Mouse (Mus musculus) liver, embryonic 11.5 days (tissue): ENCODE data around the gene Spryd3. TPM values are rescaled to one million over a fixed set of nuclear protein-coding genes. Genes with fewer than 3 reads are reported as not detected.

ENCODE experiments used
- polyA plus RNA-seq: library from polyadenylated mRNA; unstranded; fragments of >200 nt; fragmentation: Nextera tagmentation; extraction: Ambion mirVana; gene quantifications from 2 replicates; pipeline ENCODE4 v1.2.1, GENCODE M21; 2014

Spryd3 gene
- polyA plus RNA-seq, 1 experiment from 2014 or later = 15.1 TPM

Other genes with a start within 250 kb of the Spryd3 start
- gene Krt76, start 243.3 kb downstream of the Spryd3 start, polyA plus RNA-seq = not detected in 2 replicates
- gene Krt4, start 211.5 kb downstream of the Spryd3 start, polyA plus RNA-seq = not detected in 2 replicates
- gene Krt79, start 195.9 kb downstream of the Spryd3 start, polyA plus RNA-seq = 0.08 TPM in 1 of 2 replicates, not detected in the other
- gene Krt78, start 181.9 kb downstream of the Spryd3 start, polyA plus RNA-seq = not detected in 2 replicates
- 103 TPM in 2 replicates for gene Krt8, start 131.8 kb downstream of the Spryd3 start, polyA plus RNA-seq
- gene Krt18, start 108.1 kb downstream of the Spryd3 start, polyA plus RNA-seq = 110 and 113 TPM in 2 replicates
- gene Eif4b, start 62.5 kb downstream of the Spryd3 start, polyA plus RNA-seq = 154 and 162 TPM in 2 replicates
- 13.2 and 17.8 TPM in 2 replicates for gene Tns2, start 35.8 kb downstream of the Spryd3 start, polyA plus RNA-seq
- 0.77 and 1.1 TPM in 2 replicates for gene Igfbp6, start 8.1 kb upstream of the Spryd3 start, polyA plus RNA-seq
- 31.4 and 36.2 TPM in 2 replicates for gene Soat2, start 14.3 kb upstream of the Spryd3 start, polyA plus RNA-seq
- 38.1 and 38.3 TPM in 2 replicates for gene Zfp740, start 67.0 kb upstream of the Spryd3 start, polyA plus RNA-seq
- gene Csad, start 68.5 kb upstream of the Spryd3 start, polyA plus RNA-seq = 33.3 and 35.1 TPM in 2 replicates
- gene Itgb7, start 95.7 kb upstream of the Spryd3 start, polyA plus RNA-seq = 3.9 and 4.1 TPM in 2 replicates
- gene Rarg, start 121.3 kb upstream of the Spryd3 start, polyA plus RNA-seq = 11.1 and 11.5 TPM in 2 replicates
- 0.13 TPM in 1 of 2 replicates, not detected in the other for gene Gm9918, start 134.3 kb upstream of the Spryd3 start, polyA plus RNA-seq
- gene Mfsd5, start 143.2 kb upstream of the Spryd3 start, polyA plus RNA-seq = 58.8 and 60.7 TPM in 2 replicates
- 50.6 and 54.2 TPM in 2 replicates for gene Espl1, start 160.0 kb upstream of the Spryd3 start, polyA plus RNA-seq
- 236 and 254 TPM in 2 replicates for gene Pfdn5, start 189.9 kb upstream of the Spryd3 start, polyA plus RNA-seq
- 97.0 and 104 TPM in 2 replicates for gene Myg1, start 195.5 kb upstream of the Spryd3 start, polyA plus RNA-seq
- 99.3 and 108 TPM in 2 replicates for gene Aaas, start 214.5 kb upstream of the Spryd3 start, polyA plus RNA-seq
- 0.57 and 1.5 TPM in 2 replicates for gene Sp7, start 230.9 kb upstream of the Spryd3 start, polyA plus RNA-seq